Mouse (Mus musculus): Measurements from ENCODE around the gene Usp40.

Gene Usp40

GRCm38 (mm10) chr1:87947681-87948091 lies 60.7 kb downstream of the Usp40 start:
- WGBS = 59% methylated on average over 6 of the region's 6 CpGs

GRCm38 (mm10) chr1:87941765-87942164 lies 66.6 kb downstream of the Usp40 start:
- 80% methylated on average over 1 of the region's 1 CpGs for WGBS

- 49% methylated on average over 2 of the region's 2 CpGs for WGBS
These were observed 71.8 kb downstream of the Usp40 start for GRCm38 (mm10) chr1:87936516-87936915.

GRCm38 (mm10) chr1:87936075-87936474 lies 72.3 kb downstream of the Usp40 start:
- WGBS = 49% methylated on average over 7 of the region's 7 CpGs

GRCm38 (mm10) chr1:87935546-87935945 lies 72.8 kb downstream of the Usp40 start:
- 94% methylated on average over 2 of the region's 2 CpGs for WGBS

- WGBS = 46% methylated on average over 9 of the region's 9 CpGs
These were observed 73.3 kb downstream of the Usp40 start for GRCm38 (mm10) chr1:87935095-87935494.

- 45% methylated on average over 5 of the region's 5 CpGs for WGBS
These were observed 75.3 kb downstream of the Usp40 start for GRCm38 (mm10) chr1:87933051-87933450.

GRCm38 (mm10) chr1:87929730-87930129 lies 78.6 kb downstream of the Usp40 start:
- WGBS = 33% methylated on average over 5 of the region's 5 CpGs

- 90% methylated on average over 4 of the region's 4 CpGs for WGBS
These were observed 83.5 kb downstream of the Usp40 start for GRCm38 (mm10) chr1:87924888-87925287.

- 3% methylated on average over 1 of the region's 1 CpGs for WGBS
These were observed 85.7 kb downstream of the Usp40 start for GRCm38 (mm10) chr1:87922666-87923065.

- 83% methylated on average over 3 of the region's 3 CpGs for WGBS
These were observed 88.2 kb downstream of the Usp40 start for GRCm38 (mm10) chr1:87920056-87920614.

- 55% methylated on average over 2 of the region's 2 CpGs for WGBS
These were observed 90.3 kb downstream of the Usp40 start for GRCm38 (mm10) chr1:87918061-87918460.

- WGBS = 93% methylated on average over 3 of the region's 3 CpGs
These were observed 91.0 kb downstream of the Usp40 start for GRCm38 (mm10) chr1:87917361-87917760.

GRCm38 (mm10) chr1:87910428-87910827 lies 97.9 kb downstream of the Usp40 start:
- WGBS = 84% methylated on average over 1 of the region's 1 CpGs

- 91% methylated on average over 3 of the region's 3 CpGs for WGBS
These were observed 99.6 kb downstream of the Usp40 start for GRCm38 (mm10) chr1:87908736-87909135.

- WGBS = 82% methylated on average over 2 of the region's 2 CpGs
These were observed 100.3 kb downstream of the Usp40 start for GRCm38 (mm10) chr1:87908006-87908405.

- 79% methylated on average over 5 of the region's 5 CpGs for WGBS
These were observed 101.9 kb downstream of the Usp40 start for GRCm38 (mm10) chr1:87906361-87906956.

- WGBS = 59% methylated on average over 6 of the region's 6 CpGs
These were observed 107.4 kb downstream of the Usp40 start for GRCm38 (mm10) chr1:87900979-87901378.

GRCm38 (mm10) chr1:87899701-87900100 lies 108.7 kb downstream of the Usp40 start:
- 65% methylated on average over 2 of the region's 2 CpGs for WGBS

GRCm38 (mm10) chr1:87896921-87897320 lies 111.4 kb downstream of the Usp40 start:
- WGBS = 97% methylated on average over 2 of the region's 2 CpGs
